Mouse (Mus musculus): Measurements from ENCODE around the gene Magea8.
"Not testable (repeated sequence)": the region's sequence is repeated elsewhere in the genome, so short reads cannot be mapped to it uniquely, and the experiment has no call there.

Gene Magea8

DNA sequence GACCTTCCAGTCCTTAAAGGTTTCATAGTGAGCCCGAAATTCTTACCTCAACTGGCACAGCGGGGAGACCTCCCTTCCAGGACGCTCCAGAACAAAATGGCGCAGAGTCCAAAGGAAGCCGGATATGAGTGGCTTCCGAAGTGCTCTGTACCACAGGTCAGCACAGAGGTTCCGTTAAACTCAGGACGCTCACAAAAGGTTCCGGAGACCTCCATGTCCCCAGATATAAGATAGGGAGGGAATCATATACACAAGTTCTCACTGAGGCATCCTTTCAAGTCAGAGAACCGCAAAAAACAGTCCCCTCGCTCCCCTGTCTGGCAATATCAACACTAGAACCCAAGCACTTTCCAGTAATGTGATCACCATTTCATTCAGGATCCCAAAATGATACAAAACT is at the start of gene Magea8:
Magea8 (minus strand) TSS at position 101 of the 400 bp plus-strand sequence.
- DNase-seq, result not testable (repeated sequence)

DNA sequence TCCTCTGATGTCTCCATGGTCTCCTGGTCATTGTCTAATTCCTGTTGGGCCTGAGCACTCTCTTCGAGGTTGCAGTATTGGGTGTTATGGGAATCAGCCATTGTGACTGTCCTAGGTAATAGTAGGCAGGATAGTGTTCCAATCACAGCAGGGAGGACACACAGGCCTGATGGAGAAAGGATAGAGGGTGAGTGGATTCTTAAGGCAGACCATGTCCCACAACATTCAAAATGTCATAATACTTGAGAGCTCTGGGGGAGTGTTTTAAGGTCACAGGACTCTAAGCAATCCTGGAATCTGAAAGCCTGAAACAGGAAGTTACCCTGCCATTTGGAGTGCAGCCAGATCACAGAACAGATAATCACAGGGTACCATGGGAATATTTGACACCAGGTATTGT is 46.2 kb downstream of the Magea8 start, which contains the start of gene Magea3:
Magea3 (minus strand) TSS at position 101 of the 400 bp plus-strand sequence.
- not testable (repeated sequence) for DNase-seq

DNA sequence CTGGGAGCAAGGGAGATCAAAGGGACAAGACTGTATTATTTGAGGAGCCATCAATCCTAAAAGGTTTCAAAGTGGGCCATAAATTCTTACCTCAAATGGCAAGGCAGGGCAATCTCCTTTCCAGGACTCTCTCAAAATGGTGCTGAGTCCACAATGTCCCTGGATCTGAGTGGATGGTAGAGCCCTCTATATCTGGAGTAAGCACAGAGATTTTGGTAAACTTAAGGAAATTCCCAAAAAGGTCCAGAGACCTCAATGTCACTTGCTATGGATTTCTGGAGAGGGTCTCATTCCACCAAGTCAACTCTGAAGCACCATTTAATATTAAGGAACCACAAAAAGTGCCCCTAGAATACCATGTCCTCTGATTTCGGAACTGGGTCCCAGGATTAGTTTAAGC is 59.8 kb downstream of the Magea8 start, which contains the start of gene Magea6:
Magea6 (minus strand) TSS at position 101 of the 400 bp plus-strand sequence.
- not testable (repeated sequence) for DNase-seq
